Mouse (Mus musculus) forebrain, postnatal 0 days (tissue): ENCODE data around the gene Map4k2. TPM values are rescaled to one million over a fixed set of nuclear protein-coding genes. Genes with fewer than 3 reads are reported as not detected.

Source experiments
- ATAC-seq: fragments of 200-750 bp; cut with Nextera tagmentation; 2 replicates; pipeline ENCODE4 v1.8.0; 2017; ENCODE audit warnings: mild to moderate bottlenecking, moderate library complexity
- DNase-seq: peaks from one replicate; pipeline ENCODE4 v3.0.0-alpha.2; 2015
- H3K27ac ChIP-seq: fragments of 300-500 bp; sonication (generic); 2 replicates; pipeline ENCODE4 v1.5.1; 2014; ENCODE audit warnings: low read depth, mild to moderate bottlenecking, antibody characterized with exemption, low read length, moderate library complexity, mixed read lengths
- H3K27me3 ChIP-seq: fragments of 300-500 bp; sonication (generic); 2 replicates; pipeline ENCODE4 v1.6.1; 2014; ENCODE audit warnings: mild to moderate bottlenecking, low read length, mixed read lengths; ENCODE audit not compliant: insufficient read depth
- H3K36me3 ChIP-seq: fragments of 300-500 bp; sonication (generic); 2 replicates; pipeline ENCODE4 v1.6.1; 2014; ENCODE audit warnings: mild to moderate bottlenecking, moderate library complexity; ENCODE audit not compliant: insufficient read depth
- H3K4me1 ChIP-seq: fragments of 300-500 bp; sonication (generic); 2 replicates; pipeline ENCODE4 v1.6.1; 2014; ENCODE audit warnings: antibody characterized with exemption; ENCODE audit not compliant: insufficient read depth
- H3K4me2 ChIP-seq: fragments of 300-500 bp; sonication (generic); 2 replicates; pipeline ENCODE4 v1.6.1; 2014; ENCODE audit warnings: low read depth, mild to moderate bottlenecking, moderate library complexity
- H3K4me3 ChIP-seq: fragments of 300-500 bp; sonication (generic); 2 replicates; pipeline ENCODE4 v1.5.1; 2014; ENCODE audit warnings: low read depth, low read length, mixed read lengths
- H3K9ac ChIP-seq: fragments of 300-500 bp; sonication (generic); 2 replicates; pipeline ENCODE4 v1.6.1; 2014; ENCODE audit warnings: mild to moderate bottlenecking
- H3K9me3 ChIP-seq: fragments of 300-500 bp; sonication (generic); 2 replicates; pipeline ENCODE4 v1.6.1; 2016; ENCODE audit warnings: low read length
- CTCF ChIP-seq: sonication (generic); IDR thresholded peaks from 2 replicates; pipeline ENCODE4 v1.5.1; 2016; ENCODE audit warnings: antibody characterized with exemption, control low read depth, low read depth
- WGBS: fragments of 180-500 bp; shearing (Covaris S2); extraction: QIAGEN DNeasy Blood & Tissue Kit; methylation state at CpG from one replicate; pipeline ENCODE4 v1.1.7; 2014; 5-methylcytosine and 5-hydroxymethylcytosine counted together
- polyA plus RNA-seq: library from polyadenylated mRNA; unstranded; fragments of >200 nt; fragmentation: Nextera tagmentation; extraction: Ambion mirVana; gene quantifications from 2 replicates; pipeline ENCODE4 v1.2.1, GENCODE M21; 2015
- total RNA-seq: library from RNA; depleted of rRNA; stranded (reverse); fragments of >200 nt; gene quantifications from 2 replicates; pipeline ENCODE4 v1.2.3, GENCODE M21; 2014

The Map4k2 gene
- total and polyA plus RNA-seq, 2 experiments from 2014 or later: 9.7 to 55.8 TPM

DNA sequence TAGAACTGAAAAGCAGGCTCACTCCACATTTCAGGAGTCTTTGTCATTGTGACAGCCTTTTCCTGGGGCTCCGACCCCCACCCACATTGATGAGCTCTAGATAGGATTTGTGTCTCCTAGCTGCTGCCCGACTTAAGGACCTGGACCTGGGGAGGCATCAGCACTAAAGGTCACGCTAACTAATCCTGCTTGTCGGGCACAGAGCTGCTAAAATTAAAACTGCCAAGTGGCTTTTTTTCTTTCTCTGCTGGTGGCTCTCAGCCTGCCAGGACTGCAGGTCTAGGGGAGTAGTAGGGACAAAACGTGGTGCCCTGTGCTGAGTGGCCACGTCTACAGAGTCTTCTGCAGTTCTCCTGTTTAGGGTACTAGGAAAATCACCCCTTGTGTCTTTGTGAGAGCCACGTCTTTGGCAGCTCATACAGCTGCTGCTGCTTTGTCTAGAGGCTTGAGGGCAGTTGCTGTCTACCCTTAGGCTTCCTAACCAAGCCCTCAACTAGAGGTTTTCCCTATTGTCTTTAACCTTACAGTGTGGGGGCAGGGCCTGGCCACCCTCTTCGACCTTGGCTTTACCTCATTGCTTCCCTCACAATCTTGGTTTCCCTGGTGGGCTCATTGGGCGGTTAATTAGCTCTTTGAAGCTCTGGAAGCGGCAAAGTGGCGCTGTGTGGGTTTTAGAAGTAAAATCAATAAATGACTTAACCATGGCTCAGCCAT lies 36.5 kb downstream of the Map4k2 start:
- TF ChIP-seq CTCF: no peak
- Histone ChIP-seq H3K27ac (peak overlapping the region; percentile 29; the same call in 1 of the 2 replicates), H3K9me3 (no peaks in the 10 kb centered on the region), H3K4me3 (no peak overlapping the region), H3K4me2 (no peak overlapping the region), H3K4me1 (no peaks in the 10 kb centered on the region), H3K27me3 (no peaks in the 10 kb centered on the region), H3K9ac (no peak overlapping the region), H3K36me3 (peaks cover 52% of the 10 kb centered on the region)
- no peak for ATAC-seq
- no peak for DNase-seq
- 43% methylated on average over 11 of the region's 11 CpGs for WGBS

GRCm38 (mm10) chr19:6380411-6381166 lies 39.7 kb downstream of the Map4k2 start:
- H3K36me3 ChIP-seq: peaks cover 22% of the 10 kb centered on the region
- H3K9me3 ChIP-seq: no peaks in the 10 kb centered on the region
- H3K27ac ChIP-seq: no peak overlapping the region
- H3K27me3 ChIP-seq: no peaks in the 10 kb centered on the region
- 94% methylated on average over 9 of the region's 9 CpGs for WGBS
- DNase-seq (peak; percentile 26), ATAC-seq (0 out of 2 replicates have a peak, but pooled peaks have one; percentile 15)
- TF ChIP-seq CTCF: no peak
- no peaks in the 10 kb centered on the region for H3K4me1 ChIP-seq
- no peak overlapping the region for H3K4me2 ChIP-seq
- H3K4me3 ChIP-seq: no peak overlapping the region
- H3K9ac ChIP-seq: no peak overlapping the region

DNA sequence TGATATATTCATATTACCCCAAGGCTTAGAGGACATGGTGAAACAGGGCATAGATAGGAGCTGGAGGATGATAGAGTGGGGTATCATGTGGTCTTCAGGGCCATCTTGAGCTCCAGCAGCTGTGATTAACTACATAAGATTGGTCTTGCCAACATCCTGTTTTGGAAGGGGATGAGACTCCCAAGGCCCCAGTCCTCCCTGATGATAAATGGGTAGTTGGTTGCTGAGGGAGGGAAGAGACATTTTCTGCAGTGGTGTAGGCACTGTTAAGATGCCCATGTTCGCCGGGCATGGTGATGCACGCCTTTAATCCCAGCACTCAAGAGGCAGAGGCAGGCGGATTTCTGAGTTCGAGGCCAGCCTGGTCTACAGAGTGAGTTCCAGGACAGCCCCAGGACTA lies 40.3 kb downstream of the Map4k2 start:
- ATAC-seq: no peak
- 97% methylated on average over 5 of the region's 5 CpGs for WGBS
- no peak overlapping the region for H3K4me3 ChIP-seq

GRCm38 (mm10) chr19:6382323-6382924 lies 41.5 kb downstream of the Map4k2 start:
- no peak overlapping the region for H3K9ac ChIP-seq

More for the DNA sequence above, 40.3 kb downstream of the Map4k2 start:
- Histone ChIP-seq H3K27ac (no peak overlapping the region), H3K9ac (no peak overlapping the region), H3K27me3 (no peaks in the 10 kb centered on the region), H3K4me2 (no peak overlapping the region), H3K4me1 (no peaks in the 10 kb centered on the region), H3K9me3 (no peaks in the 10 kb centered on the region), H3K36me3 (peaks cover 15% of the 10 kb centered on the region)
- TF ChIP-seq CTCF: no peak
- DNase-seq: no peak

DNA sequence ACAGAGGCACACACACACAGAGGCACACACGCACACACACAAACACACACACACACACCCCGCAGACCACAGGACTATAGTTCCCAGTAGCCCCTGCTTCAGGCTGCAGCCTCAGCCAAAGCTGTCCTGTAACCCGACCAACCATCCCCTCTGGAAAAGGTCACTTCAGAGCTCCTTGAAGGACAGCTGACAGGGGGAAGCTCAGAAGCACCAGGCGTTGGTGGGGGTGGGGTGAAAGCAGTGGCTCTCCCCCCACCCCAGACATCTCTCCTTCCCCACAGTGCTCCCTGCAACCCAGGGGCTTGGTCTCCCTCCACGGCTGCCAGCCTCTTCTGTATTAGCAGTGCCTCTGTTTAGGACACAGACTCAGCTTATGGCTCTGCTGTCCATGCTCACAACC lies 42.5 kb downstream of the Map4k2 start:
- Histone ChIP-seq H3K4me2 (no peak overlapping the region), H3K27me3 (no peaks in the 10 kb centered on the region), H3K27ac (no peak overlapping the region), H3K4me3 (no peak overlapping the region), H3K9me3 (no peaks in the 10 kb centered on the region), H3K4me1 (no peaks in the 10 kb centered on the region), H3K36me3 (no peaks in the 10 kb centered on the region; the same call in 1 of the 2 replicates), H3K9ac (no peak overlapping the region)
- ATAC-seq (no peak), DNase-seq (no peak)
- 63% methylated on average over 5 of the region's 5 CpGs for WGBS
- no peak for TF ChIP-seq CTCF

More at GRCm38 (mm10) chr19:6382323-6382924, 41.5 kb downstream of the Map4k2 start:
- Histone ChIP-seq H3K9me3 (no peaks in the 10 kb centered on the region), H3K27ac (no peak overlapping the region), H3K27me3 (no peaks in the 10 kb centered on the region), H3K4me3 (no peak overlapping the region), H3K4me2 (no peak overlapping the region), H3K36me3 (peaks cover 3% of the 10 kb centered on the region), H3K4me1 (no peaks in the 10 kb centered on the region)
- DNase-seq: no peak
- no peak for TF ChIP-seq CTCF
- no peak for ATAC-seq
- 74% methylated on average over 4 of the region's 4 CpGs for WGBS

GRCm38 (mm10) chr19:6384128-6384527 lies 43.2 kb downstream of the Map4k2 start, which contains the start of gene Pygm:
TSS of gene Pygm (plus strand) at chr19:6384399.
- Histone ChIP-seq H3K9ac (no peak within 1 kb of the TSS), H3K27ac (no peak within 1 kb of the TSS), H3K4me1 (no peaks in the 10 kb centered on the region), H3K4me3 (no peak within 1 kb of the TSS), H3K36me3 (no peaks in the 10 kb centered on the region), H3K27me3 (no peaks in the 10 kb centered on the region), H3K9me3 (no peaks in the 10 kb centered on the region), H3K4me2 (no peak within 1 kb of the TSS)
- WGBS: 22% methylated on average over 7 of the region's 7 CpGs
- DNase-seq (no peak), ATAC-seq (peak; percentile 36; the same call in 1 of the 2 replicates)
- TF ChIP-seq CTCF: no peak

GRCm38 (mm10) chr19:6384954-6385353 lies 44.0 kb downstream of the Map4k2 start:
- Histone ChIP-seq H3K36me3 (no peaks in the 10 kb centered on the region), H3K9ac (no peak overlapping the region), H3K4me3 (no peak overlapping the region), H3K27me3 (no peaks in the 10 kb centered on the region), H3K9me3 (no peaks in the 10 kb centered on the region), H3K4me2 (no peak overlapping the region), H3K27ac (no peak overlapping the region), H3K4me1 (no peaks in the 10 kb centered on the region)
- no peak for DNase-seq
- ATAC-seq: no peak
- no peak for TF ChIP-seq CTCF
- 87% methylated on average over 11 of the region's 11 CpGs for WGBS
